Mouse (Mus musculus) heart, embryonic 10.5 days (tissue): ENCODE results near the gene Add3. TPM values are rescaled to one million over a fixed set of nuclear protein-coding genes. Genes with fewer than 3 reads are reported as not detected.

Source experiments
- DNase-seq: peaks from one replicate; pipeline ENCODE4 v3.0.0-alpha.2; 2017; ENCODE audit warnings: low spot score
- H3K27ac ChIP-seq: fragments of 300-500 bp; sonication (generic); 2 replicates; pipeline ENCODE4 v1.5.1; 2016; ENCODE audit warnings: mild to moderate bottlenecking
- H3K27me3 ChIP-seq: fragments of 300-500 bp; sonication (generic); 2 replicates; pipeline ENCODE4 v1.6.1; 2016; ENCODE audit warnings: mild to moderate bottlenecking; ENCODE audit not compliant: poor library complexity, insufficient read depth, severe bottlenecking
- H3K36me3 ChIP-seq: fragments of 300-500 bp; sonication (generic); 2 replicates; pipeline ENCODE4 v1.6.1; 2016; ENCODE audit warnings: mild to moderate bottlenecking, moderate library complexity
- H3K4me1 ChIP-seq: fragments of 300-500 bp; sonication (generic); 2 replicates; pipeline ENCODE4 v1.6.1; 2016; ENCODE audit warnings: mild to moderate bottlenecking
- H3K4me3 ChIP-seq: fragments of 300-500 bp; sonication (generic); 2 replicates; pipeline ENCODE4 v1.5.1; 2016; ENCODE audit warnings: mild to moderate bottlenecking, moderate library complexity
- H3K9me3 ChIP-seq: fragments of 300-500 bp; sonication (generic); 2 replicates; pipeline ENCODE4 v1.6.1; 2016; ENCODE audit warnings: mild to moderate bottlenecking, moderate library complexity
- WGBS: fragments of 180-500 bp; shearing (Covaris S2); methylation state at CpG from one replicate; pipeline ENCODE4 v1.1.7; 2016; 5-methylcytosine and 5-hydroxymethylcytosine counted together
- polyA plus RNA-seq: library from polyadenylated mRNA; unstranded; fragments of >200 nt; fragmentation: Nextera tagmentation; extraction: Ambion mirVana; gene quantifications from 2 replicates; pipeline ENCODE4 v1.2.1, GENCODE M21; 2016

The Add3 gene
- polyA plus RNA-seq, 1 experiment from 2014 or later, result 128 TPM

GRCm38 (mm10) chr19:53181003-53181861 lies 41.0 kb downstream of the Add3 start:
- WGBS, result 77% methylated on average over 19 of the region's 19 CpGs
- no peaks in the 10 kb centered on the region for H3K9me3 ChIP-seq
- no peak overlapping the region for H3K4me3 ChIP-seq
- H3K4me1 ChIP-seq, result peaks cover 57% of the 10 kb centered on the region
- DNase-seq, result no peak
- peaks cover 17% of the 10 kb centered on the region for H3K36me3 ChIP-seq
- H3K27me3 ChIP-seq, result no peaks in the 10 kb centered on the region
- H3K27ac ChIP-seq, result peak overlapping the region; percentile 70; the same call in 1 of the 2 replicates

- no peak overlapping the region for H3K4me3 ChIP-seq
- H3K36me3 ChIP-seq, result peaks cover 17% of the 10 kb centered on the region
- no peak for DNase-seq
- peak overlapping the region; percentile 78 for H3K27ac ChIP-seq
- no peaks in the 10 kb centered on the region for H3K9me3 ChIP-seq
- H3K27me3 ChIP-seq, result no peaks in the 10 kb centered on the region
- H3K4me1 ChIP-seq, result peaks cover 81% of the 10 kb centered on the region
- WGBS, result 50% methylated on average over 9 of the region's 9 CpGs
Observed at GRCm38 (mm10) chr19:53183620-53184019, 43.4 kb downstream of the Add3 start.

GRCm38 (mm10) chr19:53184216-53184615 lies 44.0 kb downstream of the Add3 start:
- WGBS, result 45% methylated on average over 10 of the region's 10 CpGs
- Histone ChIP-seq H3K9me3 (no peaks in the 10 kb centered on the region), H3K27ac (peak overlapping the region; percentile 72), H3K4me1 (peaks cover 86% of the 10 kb centered on the region), H3K27me3 (no peaks in the 10 kb centered on the region), H3K4me3 (peak overlapping the region; percentile 22), H3K36me3 (peaks cover 17% of the 10 kb centered on the region)
- no peak for DNase-seq

- peaks cover 91% of the 10 kb centered on the region for H3K4me1 ChIP-seq
- WGBS, result 39% methylated on average over 5 of the region's 5 CpGs
- no peak for DNase-seq
- no peaks in the 10 kb centered on the region for H3K27me3 ChIP-seq
- peaks cover 21% of the 10 kb centered on the region for H3K36me3 ChIP-seq
- no peak overlapping the region for H3K4me3 ChIP-seq
- H3K27ac ChIP-seq, result peak overlapping the region; percentile 72
- H3K9me3 ChIP-seq, result no peaks in the 10 kb centered on the region
Observed at GRCm38 (mm10) chr19:53184911-53185310, 44.7 kb downstream of the Add3 start.

GRCm38 (mm10) chr19:53185486-53186134 lies 45.4 kb downstream of the Add3 start:
- H3K9me3 ChIP-seq, result no peaks in the 10 kb centered on the region
- H3K4me1 ChIP-seq, result peaks cover 95% of the 10 kb centered on the region
- H3K4me3 ChIP-seq, result no peak overlapping the region
- WGBS, result 27% methylated on average over 8 of the region's 8 CpGs
- no peaks in the 10 kb centered on the region for H3K27me3 ChIP-seq
- H3K36me3 ChIP-seq, result peaks cover 19% of the 10 kb centered on the region
- peak; percentile 91 for DNase-seq
- H3K27ac ChIP-seq, result peak overlapping the region; percentile 75

GRCm38 (mm10) chr19:53186456-53186855 lies 46.2 kb downstream of the Add3 start:
- H3K27ac ChIP-seq, result peak overlapping the region; percentile 42; the same call in 1 of the 2 replicates
- peaks cover 92% of the 10 kb centered on the region for H3K4me1 ChIP-seq

GRCm38 (mm10) chr19:53187533-53187932 lies 47.3 kb downstream of the Add3 start:
- H3K4me1 ChIP-seq, result peaks cover 91% of the 10 kb centered on the region
- 29% methylated on average over 7 of the region's 7 CpGs for WGBS
- peak; percentile 72 for DNase-seq
- H3K4me3 ChIP-seq, result no peak overlapping the region
- H3K36me3 ChIP-seq, result peaks cover 8% of the 10 kb centered on the region; the same call in 1 of the 2 replicates
- H3K9me3 ChIP-seq, result no peaks in the 10 kb centered on the region
- H3K27ac ChIP-seq, result peak overlapping the region; percentile 57; the same call in 1 of the 2 replicates
- H3K27me3 ChIP-seq, result no peaks in the 10 kb centered on the region

More at GRCm38 (mm10) chr19:53186456-53186855, 46.2 kb downstream of the Add3 start:
- Histone ChIP-seq H3K27me3 (no peaks in the 10 kb centered on the region), H3K36me3 (peaks cover 18% of the 10 kb centered on the region), H3K9me3 (no peaks in the 10 kb centered on the region), H3K4me3 (no peak overlapping the region)
- peak; percentile 68 for DNase-seq
- 74% methylated on average over 4 of the region's 4 CpGs for WGBS

- H3K27ac ChIP-seq, result peak overlapping the region; percentile 57; the same call in 1 of the 2 replicates
- H3K9me3 ChIP-seq, result no peaks in the 10 kb centered on the region
- peaks cover 8% of the 10 kb centered on the region; the same call in 1 of the 2 replicates for H3K36me3 ChIP-seq
- DNase-seq, result no peak
- H3K4me3 ChIP-seq, result no peak overlapping the region
- peaks cover 87% of the 10 kb centered on the region for H3K4me1 ChIP-seq
- 72% methylated on average over 6 of the region's 6 CpGs for WGBS
- no peaks in the 10 kb centered on the region for H3K27me3 ChIP-seq
Observed at GRCm38 (mm10) chr19:53188186-53188585, 47.9 kb downstream of the Add3 start.

- no peaks in the 10 kb centered on the region for H3K9me3 ChIP-seq
- H3K4me3 ChIP-seq, result no peak overlapping the region
- H3K4me1 ChIP-seq, result peaks cover 87% of the 10 kb centered on the region
- no peak for DNase-seq
- H3K27ac ChIP-seq, result peak overlapping the region; percentile 12; the same call in 1 of the 2 replicates
- 48% methylated on average over 5 of the region's 5 CpGs for WGBS
- H3K27me3 ChIP-seq, result no peaks in the 10 kb centered on the region
- peaks cover 8% of the 10 kb centered on the region; the same call in 1 of the 2 replicates for H3K36me3 ChIP-seq
Observed at GRCm38 (mm10) chr19:53188724-53189220, 48.5 kb downstream of the Add3 start.

- Histone ChIP-seq H3K36me3 (peaks cover 8% of the 10 kb centered on the region; the same call in 1 of the 2 replicates), H3K4me1 (peaks cover 87% of the 10 kb centered on the region), H3K27me3 (no peaks in the 10 kb centered on the region), H3K27ac (peak overlapping the region; percentile 56; the same call in 1 of the 2 replicates), H3K9me3 (no peaks in the 10 kb centered on the region), H3K4me3 (no peak overlapping the region)
- DNase-seq, result no peak
- 84% methylated on average over 3 of the region's 3 CpGs for WGBS
Observed at GRCm38 (mm10) chr19:53189736-53190135, 49.5 kb downstream of the Add3 start.

GRCm38 (mm10) chr19:53190232-53190631 lies 50.0 kb downstream of the Add3 start:
- no peak for DNase-seq
- no peaks in the 10 kb centered on the region for H3K9me3 ChIP-seq
- peaks cover 87% of the 10 kb centered on the region for H3K4me1 ChIP-seq
- 58% methylated on average over 3 of the region's 3 CpGs for WGBS
- H3K36me3 ChIP-seq, result peaks cover 8% of the 10 kb centered on the region; the same call in 1 of the 2 replicates
- no peak overlapping the region for H3K4me3 ChIP-seq
- H3K27ac ChIP-seq, result 0 out of 2 replicates have a peak overlapping the region, but pooled peaks have one; percentile 10
- H3K27me3 ChIP-seq, result no peaks in the 10 kb centered on the region

GRCm38 (mm10) chr19:53191867-53192487 lies 51.7 kb downstream of the Add3 start:
- Histone ChIP-seq H3K4me1 (peaks cover 77% of the 10 kb centered on the region), H3K27ac (peak overlapping the region; percentile 42; the same call in 1 of the 2 replicates), H3K27me3 (no peaks in the 10 kb centered on the region), H3K36me3 (peaks cover 10% of the 10 kb centered on the region; the same call in 1 of the 2 replicates), H3K4me3 (no peak overlapping the region), H3K9me3 (no peaks in the 10 kb centered on the region)
- no peak for DNase-seq
- WGBS, result 31% methylated on average over 6 of the region's 6 CpGs
